Mouse (Mus musculus): ENCODE measurements around the gene Plcb4. TPM values are rescaled to one million over a fixed set of nuclear protein-coding genes. Genes with fewer than 3 reads are reported as not detected.

The Plcb4 gene
- polyA plus RNA-seq, 1 experiment from 2014 or later: 26.0 TPM

DNA sequence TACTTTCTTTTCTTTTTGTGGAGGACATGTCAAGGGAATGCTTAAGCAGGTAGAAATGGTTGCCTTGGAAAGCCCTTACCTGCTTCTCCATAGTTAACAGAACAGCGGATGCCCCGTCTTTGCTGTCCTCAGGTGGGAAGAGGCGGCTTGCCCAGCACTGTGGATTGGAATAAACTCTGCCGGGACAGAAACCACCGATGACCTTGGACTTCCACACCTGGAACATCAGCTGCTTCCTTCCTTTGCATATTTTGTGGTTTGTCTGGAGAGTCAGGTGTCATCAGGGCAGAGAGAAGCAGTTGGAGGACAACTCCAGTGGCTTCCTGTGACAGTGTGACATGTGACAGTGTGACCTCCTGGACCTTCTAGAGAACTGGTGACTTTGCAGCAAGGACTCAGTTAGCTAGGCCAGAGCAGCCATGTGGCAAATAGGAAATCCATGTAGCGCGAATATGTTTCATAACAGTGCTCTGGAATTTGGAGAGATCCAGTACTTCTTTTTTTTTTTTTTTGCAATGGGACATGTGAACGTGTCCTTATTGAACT is 154.0 kb downstream of the Plcb4 start:
- no peak overlapping the region for H3K4me2 ChIP-seq
- 87% methylated on average over 8 of the region's 8 CpGs for WGBS

DNA sequence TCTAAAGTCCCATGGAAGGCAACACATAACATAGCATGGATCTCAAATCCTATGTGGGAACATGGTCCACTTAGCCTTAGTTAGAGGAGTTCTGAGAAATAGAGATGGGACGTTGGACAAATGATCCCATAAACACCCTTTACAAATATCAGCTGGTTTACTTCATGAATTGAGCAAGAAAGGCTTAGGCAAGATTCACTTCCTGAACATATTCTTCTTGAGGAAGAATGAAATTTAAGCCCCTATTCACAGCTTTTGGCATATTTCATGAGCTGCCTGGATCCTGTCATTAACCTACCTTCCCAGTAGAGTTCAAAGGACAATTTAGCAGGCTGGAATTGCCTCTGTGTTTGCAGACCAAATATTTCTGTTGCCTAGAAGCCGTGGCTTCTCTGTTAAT is 161.9 kb downstream of the Plcb4 start:
- ATAC-seq (ENCODE audit: extremely low read depth, insufficient number of reproducible peaks, low FRiP score, low TSS enrichment): no peak
- H3K9me3 ChIP-seq: no peaks in the 10 kb centered on the region
- H3K4me1 ChIP-seq: peaks cover 5% of the 10 kb centered on the region; the same call in 1 of the 2 replicates
- H3K27me3 ChIP-seq (replicated peaks): no peaks in the 10 kb centered on the region
- H3K36me3 ChIP-seq: no peaks in the 10 kb centered on the region
- H3K27ac ChIP-seq (replicated peaks): no peak overlapping the region
- H3K4me2 ChIP-seq: no peak overlapping the region
- H3K9ac ChIP-seq: no peak overlapping the region
- 64% methylated on average over 2 of the region's 2 CpGs for WGBS
- H3K4me3 ChIP-seq: no peak overlapping the region

More for the DNA sequence above, 154.0 kb downstream of the Plcb4 start:
- H3K9me3 ChIP-seq: 0 out of 2 replicates have a peak, but pooled peaks cover 3% of the 10 kb centered on the region
- no peaks in the 10 kb centered on the region for H3K27me3 ChIP-seq (replicated peaks)
- H3K27ac ChIP-seq (replicated peaks): no peak overlapping the region
- H3K36me3 ChIP-seq: peaks cover 9% of the 10 kb centered on the region
- H3K4me3 ChIP-seq: no peak overlapping the region
- ATAC-seq (ENCODE audit: extremely low read depth, insufficient number of reproducible peaks, low FRiP score, low TSS enrichment): no peak
- peaks cover 11% of the 10 kb centered on the region for H3K4me1 ChIP-seq
- H3K9ac ChIP-seq: no peak overlapping the region

DNA sequence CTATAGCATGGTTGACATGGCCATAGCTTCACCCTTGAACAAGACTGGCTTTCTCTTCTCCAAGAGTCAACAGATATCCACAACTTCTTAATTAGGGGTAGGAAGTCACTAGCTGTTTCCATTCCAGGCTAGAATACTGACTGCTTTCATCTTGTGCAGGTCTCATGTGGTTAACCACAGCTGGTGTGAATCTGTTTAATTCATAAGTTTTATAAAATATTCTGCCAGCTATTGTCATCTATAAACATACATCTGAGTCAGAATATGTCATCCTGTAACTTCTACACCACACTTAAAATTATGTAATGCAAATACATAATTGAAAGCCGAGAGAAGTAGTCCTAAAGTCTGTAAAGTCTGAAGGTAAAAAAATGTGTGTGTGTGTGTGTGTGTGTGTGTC is 164.9 kb downstream of the Plcb4 start:
- H3K36me3 ChIP-seq: no peaks in the 10 kb centered on the region
- H3K4me1 ChIP-seq: peaks cover 10% of the 10 kb centered on the region; the same call in 1 of the 2 replicates
- no peak overlapping the region for H3K27ac ChIP-seq (replicated peaks)
- no peak overlapping the region for H3K9ac ChIP-seq
- no peaks in the 10 kb centered on the region for H3K27me3 ChIP-seq (replicated peaks)
- WGBS: 86% methylated on average over 1 of the region's 1 CpGs
- H3K4me3 ChIP-seq: no peak overlapping the region
- H3K4me2 ChIP-seq: no peak overlapping the region
- no peak for ATAC-seq (ENCODE audit: extremely low read depth, insufficient number of reproducible peaks, low FRiP score, low TSS enrichment)
- no peaks in the 10 kb centered on the region for H3K9me3 ChIP-seq

DNA sequence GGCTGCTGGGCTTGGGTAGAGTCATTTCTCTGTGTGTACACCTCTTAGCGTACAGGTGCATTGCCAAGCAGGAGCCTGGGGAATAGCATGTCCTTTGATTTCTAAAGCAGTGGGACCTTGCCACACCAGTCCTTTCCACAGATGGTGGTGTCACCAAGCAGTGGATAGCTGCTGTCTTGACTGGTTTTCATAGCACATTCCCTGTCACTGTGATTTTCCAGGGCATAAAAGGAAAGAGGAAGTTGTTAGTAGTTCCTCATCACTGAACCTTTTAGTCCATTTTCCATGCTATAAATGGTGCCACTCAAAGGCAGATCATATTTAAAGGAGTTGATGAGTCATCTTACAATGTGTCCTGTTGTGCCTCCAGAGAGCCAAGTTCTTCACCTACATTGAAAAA is 165.9 kb downstream of the Plcb4 start:
- Histone ChIP-seq H3K27me3 (replicated peaks) (no peaks in the 10 kb centered on the region), H3K4me3 (no peak overlapping the region), H3K9ac (no peak overlapping the region), H3K36me3 (no peaks in the 10 kb centered on the region), H3K4me1 (peaks cover 10% of the 10 kb centered on the region; the same call in 1 of the 2 replicates), H3K4me2 (no peak overlapping the region), H3K9me3 (no peaks in the 10 kb centered on the region), H3K27ac (replicated peaks) (no peak overlapping the region)
- 86% methylated on average over 1 of the region's 1 CpGs for WGBS
- no peak for ATAC-seq (ENCODE audit: extremely low read depth, insufficient number of reproducible peaks, low FRiP score, low TSS enrichment)

GRCm38 (mm10) chr2:135825645-135826044 is 166.8 kb downstream of the Plcb4 start:
- no peak overlapping the region for H3K27ac ChIP-seq (replicated peaks)

GRCm38 (mm10) chr2:135826616-135827360 is 168.0 kb downstream of the Plcb4 start:
- 91% methylated on average over 3 of the region's 3 CpGs for WGBS
- ATAC-seq (ENCODE audit: extremely low read depth, insufficient number of reproducible peaks, low FRiP score, low TSS enrichment): no peak
- Histone ChIP-seq H3K9ac (no peak overlapping the region), H3K9me3 (no peaks in the 10 kb centered on the region), H3K4me2 (no peak overlapping the region), H3K4me3 (no peak overlapping the region), H3K4me1 (peaks cover 10% of the 10 kb centered on the region; the same call in 1 of the 2 replicates), H3K36me3 (no peaks in the 10 kb centered on the region), H3K27me3 (replicated peaks) (no peaks in the 10 kb centered on the region), H3K27ac (replicated peaks) (no peak overlapping the region)

More at GRCm38 (mm10) chr2:135825645-135826044, 166.8 kb downstream of the Plcb4 start:
- Histone ChIP-seq H3K4me1 (peaks cover 10% of the 10 kb centered on the region; the same call in 1 of the 2 replicates), H3K9ac (no peak overlapping the region), H3K27me3 (replicated peaks) (no peaks in the 10 kb centered on the region), H3K4me3 (no peak overlapping the region), H3K4me2 (no peak overlapping the region), H3K36me3 (no peaks in the 10 kb centered on the region), H3K9me3 (no peaks in the 10 kb centered on the region)
- no peak for ATAC-seq (ENCODE audit: extremely low read depth, insufficient number of reproducible peaks, low FRiP score, low TSS enrichment)
- WGBS: 86% methylated on average over 2 of the region's 2 CpGs

GRCm38 (mm10) chr2:135828446-135828845 is 169.6 kb downstream of the Plcb4 start:
- no peaks in the 10 kb centered on the region for H3K9me3 ChIP-seq
- no peak overlapping the region for H3K4me3 ChIP-seq
- ATAC-seq (ENCODE audit: extremely low read depth, insufficient number of reproducible peaks, low FRiP score, low TSS enrichment): no peak
- no peaks in the 10 kb centered on the region for H3K27me3 ChIP-seq (replicated peaks)
- no peak overlapping the region for H3K9ac ChIP-seq
- H3K36me3 ChIP-seq: no peaks in the 10 kb centered on the region
- no peak overlapping the region for H3K4me2 ChIP-seq
- 54% methylated on average over 2 of the region's 2 CpGs for WGBS
- peaks cover 14% of the 10 kb centered on the region; the same call in 1 of the 2 replicates for H3K4me1 ChIP-seq
- H3K27ac ChIP-seq (replicated peaks): no peak overlapping the region

GRCm38 (mm10) chr2:135833743-135834142 is 174.9 kb downstream of the Plcb4 start:
- Histone ChIP-seq H3K4me1 (peaks cover 40% of the 10 kb centered on the region), H3K9ac (no peak overlapping the region), H3K4me2 (no peak overlapping the region), H3K9me3 (no peaks in the 10 kb centered on the region), H3K4me3 (no peak overlapping the region), H3K27ac (replicated peaks) (no peak overlapping the region), H3K27me3 (replicated peaks) (no peaks in the 10 kb centered on the region), H3K36me3 (no peaks in the 10 kb centered on the region)
- WGBS: 88% methylated on average over 3 of the region's 3 CpGs
- ATAC-seq (ENCODE audit: extremely low read depth, insufficient number of reproducible peaks, low FRiP score, low TSS enrichment): no peak

GRCm38 (mm10) chr2:135834435-135834834 is 175.6 kb downstream of the Plcb4 start:
- no peak overlapping the region for H3K4me3 ChIP-seq
- no peaks in the 10 kb centered on the region for H3K27me3 ChIP-seq (replicated peaks)
- no peaks in the 10 kb centered on the region for H3K36me3 ChIP-seq
- ATAC-seq (ENCODE audit: extremely low read depth, insufficient number of reproducible peaks, low FRiP score, low TSS enrichment): no peak
- H3K9ac ChIP-seq: no peak overlapping the region
- no peaks in the 10 kb centered on the region for H3K9me3 ChIP-seq
- H3K4me2 ChIP-seq: no peak overlapping the region
- H3K27ac ChIP-seq (replicated peaks): no peak overlapping the region
- WGBS: 73% methylated on average over 2 of the region's 2 CpGs
- H3K4me1 ChIP-seq: peaks cover 42% of the 10 kb centered on the region

- peaks cover 42% of the 10 kb centered on the region for H3K4me1 ChIP-seq
- H3K36me3 ChIP-seq: no peaks in the 10 kb centered on the region
- H3K4me2 ChIP-seq: no peak overlapping the region
- 79% methylated on average over 5 of the region's 5 CpGs for WGBS
- no peak overlapping the region for H3K4me3 ChIP-seq
- no peak overlapping the region for H3K27ac ChIP-seq (replicated peaks)
- ATAC-seq (ENCODE audit: extremely low read depth, insufficient number of reproducible peaks, low FRiP score, low TSS enrichment): no peak
- H3K27me3 ChIP-seq (replicated peaks): no peaks in the 10 kb centered on the region
- H3K9me3 ChIP-seq: no peaks in the 10 kb centered on the region
- no peak overlapping the region for H3K9ac ChIP-seq
Observed at GRCm38 (mm10) chr2:135835911-135836310, 177.1 kb downstream of the Plcb4 start.

- 71% methylated on average over 3 of the region's 3 CpGs for WGBS
- no peak overlapping the region for H3K4me3 ChIP-seq
- no peak for ATAC-seq (ENCODE audit: extremely low read depth, insufficient number of reproducible peaks, low FRiP score, low TSS enrichment)
- H3K4me2 ChIP-seq: no peak overlapping the region
- H3K27me3 ChIP-seq (replicated peaks): no peaks in the 10 kb centered on the region
- H3K4me1 ChIP-seq: peaks cover 42% of the 10 kb centered on the region
- H3K9ac ChIP-seq: no peak overlapping the region
- H3K36me3 ChIP-seq: no peaks in the 10 kb centered on the region
- no peaks in the 10 kb centered on the region for H3K9me3 ChIP-seq
- H3K27ac ChIP-seq (replicated peaks): no peak overlapping the region; the same call in 1 of the 2 replicates
Observed at GRCm38 (mm10) chr2:135836426-135836825, 177.6 kb downstream of the Plcb4 start.

GRCm38 (mm10) chr2:135837730-135838129 is 178.9 kb downstream of the Plcb4 start:
- 0 out of 2 replicates have a peak overlapping the region, but pooled peaks have one; percentile 12 for H3K27ac ChIP-seq (replicated peaks)
- no peaks in the 10 kb centered on the region for H3K9me3 ChIP-seq
- no peaks in the 10 kb centered on the region for H3K27me3 ChIP-seq (replicated peaks)
- H3K4me3 ChIP-seq: no peak overlapping the region
- H3K4me1 ChIP-seq: peaks cover 38% of the 10 kb centered on the region
- no peak overlapping the region for H3K4me2 ChIP-seq
- no peak for ATAC-seq (ENCODE audit: extremely low read depth, insufficient number of reproducible peaks, low FRiP score, low TSS enrichment)
- H3K36me3 ChIP-seq: no peaks in the 10 kb centered on the region
- no peak overlapping the region for H3K9ac ChIP-seq
- WGBS: 47% methylated on average over 1 of the region's 1 CpGs
